Mouse (Mus musculus) layer of hippocampus, adult 8-10 months (tissue): Measurements from ENCODE around the gene Ncbp1. TPM values are rescaled to one million over a fixed set of nuclear protein-coding genes. Genes with fewer than 3 reads are reported as not detected.
"Not testable (repeated sequence)": the region's sequence is repeated elsewhere in the genome, so short reads cannot be mapped to it uniquely, and the experiment has no call there.

Experiments used
- DNase-seq, 2 experiments: peaks; one replicate each; pipeline ENCODE4 v3.0.0; 2022; ENCODE audit warnings: low spot score in 2 of 2
- total RNA-seq, 4 experiments: library from RNA; stranded (reverse); gene quantifications; 2 replicates each; pipeline ENCODE4 v1.2.4; 2022

The Ncbp1 gene
- total RNA-seq, 4 experiments from 2014 or later, result 46.8 to 57.7 (median 53.6) TPM

DNA sequence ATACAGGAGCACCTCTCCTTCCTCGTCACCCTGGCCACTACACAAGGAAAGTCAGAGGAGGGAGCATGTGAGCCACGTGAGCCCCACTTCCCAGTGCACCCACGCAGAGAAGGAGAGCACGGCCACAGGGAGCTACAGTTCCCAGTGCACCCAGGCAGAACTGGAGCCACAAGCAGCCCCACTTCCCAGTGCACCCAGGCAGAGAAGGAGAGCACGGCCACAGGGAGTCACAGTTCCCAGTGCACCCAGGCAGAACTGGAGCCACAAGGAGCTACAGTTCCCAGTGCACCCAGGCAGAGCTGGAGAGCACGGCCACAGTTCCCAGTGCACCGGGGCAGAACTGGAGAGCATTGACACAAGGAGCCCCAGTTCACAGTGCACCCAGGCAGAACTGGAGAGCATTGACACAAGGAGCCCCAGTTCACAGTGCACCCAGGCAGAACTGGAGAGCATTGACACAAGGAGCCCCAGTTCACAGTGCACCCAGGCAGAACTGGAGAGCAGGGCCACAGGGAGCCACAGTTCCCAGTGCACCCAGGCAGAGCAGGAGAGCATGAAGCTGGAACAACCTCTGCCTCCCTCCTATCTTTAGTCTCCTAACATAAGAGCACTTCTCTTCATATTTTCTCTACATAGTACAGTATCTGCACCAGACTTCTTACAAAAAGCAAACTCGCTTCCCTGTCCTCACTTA lies 9.0 kb upstream of the Ncbp1 start:
- DNase-seq, result no peak

DNA sequence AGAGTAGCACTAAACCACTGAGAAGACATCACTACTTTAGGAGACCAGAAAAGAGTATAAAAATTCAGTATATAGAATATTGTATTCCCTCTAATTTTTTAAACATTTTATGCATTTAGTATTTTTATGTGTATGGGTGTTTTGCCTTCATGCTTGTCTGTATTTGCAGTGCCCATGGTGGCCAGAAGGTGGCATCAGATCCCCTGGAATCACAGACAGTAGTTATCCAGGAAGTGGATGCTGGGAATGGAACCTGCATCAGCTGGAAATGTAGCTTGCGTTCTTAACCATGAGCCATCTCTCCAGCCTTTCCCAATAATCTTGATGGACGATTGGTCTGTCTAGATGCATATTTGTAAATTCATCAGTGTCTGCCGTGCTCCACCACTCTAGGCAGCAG lies 8.2 kb upstream of the Ncbp1 start:
- peak in 1 of 2 experiments; percentile 46 for DNase-seq

DNA sequence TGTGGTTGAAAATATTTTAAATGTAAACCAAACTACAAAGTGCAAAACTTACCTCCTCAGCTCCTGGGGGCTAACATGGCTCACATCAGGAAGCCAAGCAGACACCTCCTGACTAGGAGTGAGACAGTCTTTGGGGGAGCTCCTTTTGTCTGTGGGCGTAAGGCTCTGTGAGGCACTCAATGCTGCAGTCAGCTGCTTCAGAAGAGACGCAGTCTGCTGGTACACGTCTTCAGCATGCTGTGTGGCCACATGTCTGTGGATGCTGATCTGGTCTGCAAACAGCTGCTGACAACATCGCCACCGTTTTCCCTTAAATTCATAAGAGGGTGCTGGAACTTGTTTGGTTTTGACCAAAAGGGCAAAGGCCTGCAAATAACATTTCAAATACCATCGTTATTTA lies 6.6 kb upstream of the Ncbp1 start:
- DNase-seq, result no peak

DNA sequence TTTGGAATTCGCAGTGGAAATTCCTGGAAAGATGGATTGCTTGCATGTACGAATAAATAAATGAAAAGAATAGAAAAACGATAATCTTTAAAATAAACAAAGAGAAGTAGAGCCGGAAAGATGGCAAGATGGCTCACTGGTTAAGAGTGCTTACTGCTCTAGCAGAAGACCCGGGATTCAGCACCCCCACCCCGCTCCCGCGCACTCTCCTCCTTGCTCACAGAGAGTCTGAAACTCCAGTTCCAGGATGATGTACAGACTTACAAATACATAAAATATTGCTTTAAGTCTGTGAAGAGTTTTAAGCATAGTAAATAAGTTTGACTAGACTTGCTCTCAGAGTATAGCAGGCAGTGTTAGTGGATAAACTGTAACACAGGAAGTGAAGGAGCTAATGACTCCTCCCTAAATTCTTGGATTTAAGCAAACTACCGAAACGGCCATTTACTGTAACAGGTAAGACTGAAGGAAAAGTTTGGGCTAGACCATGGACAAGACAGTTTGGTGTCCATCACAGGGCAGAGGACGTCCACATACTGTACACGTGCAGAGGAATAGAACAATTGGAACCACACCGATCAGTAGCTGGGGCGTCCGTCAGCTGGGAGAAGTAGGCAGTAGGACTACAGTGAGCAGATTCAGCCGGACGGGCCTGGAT lies 655 bp upstream of the Ncbp1 start:
- DNase-seq, result no peak

DNA sequence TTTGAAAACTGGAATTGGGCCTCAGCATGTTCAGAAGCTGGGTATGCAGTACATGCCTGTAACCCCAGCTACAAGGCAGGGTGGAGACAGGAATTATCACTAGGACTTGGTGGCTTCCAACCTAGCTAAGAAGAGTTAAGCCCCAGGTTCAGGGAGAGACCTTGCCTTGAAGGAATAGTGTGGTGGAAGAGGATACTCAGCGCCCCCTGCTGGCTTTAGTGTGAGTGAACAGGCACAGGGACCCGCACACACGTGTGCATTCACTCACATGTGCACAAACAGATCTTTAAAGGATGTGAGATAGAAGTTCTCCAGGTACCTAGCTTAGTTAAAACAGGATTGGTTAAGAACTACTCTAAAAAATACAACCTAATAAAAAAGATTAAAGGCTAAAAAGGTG lies 5.9 kb downstream of the Ncbp1 start:
- DNase-seq, result no peak

DNA sequence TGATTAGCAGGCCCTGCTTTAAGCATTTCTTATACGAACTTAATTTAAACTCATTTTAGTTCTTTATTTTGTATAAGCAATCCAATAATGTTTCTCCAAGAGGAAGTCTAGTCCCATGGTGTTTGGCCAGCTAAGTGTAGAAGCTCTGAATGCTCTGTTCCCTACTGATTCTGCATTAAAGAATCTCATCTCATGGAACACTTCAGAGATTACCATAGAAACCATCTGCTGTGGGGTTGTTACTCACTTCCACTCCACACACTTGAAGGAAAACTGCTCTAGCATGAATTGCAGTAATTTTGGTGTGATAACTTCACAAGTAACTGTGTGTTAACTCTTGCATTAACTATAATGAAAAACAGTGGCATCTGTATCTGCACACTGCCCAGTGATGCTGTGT lies 8.5 kb downstream of the Ncbp1 start:
- no peak for DNase-seq

DNA sequence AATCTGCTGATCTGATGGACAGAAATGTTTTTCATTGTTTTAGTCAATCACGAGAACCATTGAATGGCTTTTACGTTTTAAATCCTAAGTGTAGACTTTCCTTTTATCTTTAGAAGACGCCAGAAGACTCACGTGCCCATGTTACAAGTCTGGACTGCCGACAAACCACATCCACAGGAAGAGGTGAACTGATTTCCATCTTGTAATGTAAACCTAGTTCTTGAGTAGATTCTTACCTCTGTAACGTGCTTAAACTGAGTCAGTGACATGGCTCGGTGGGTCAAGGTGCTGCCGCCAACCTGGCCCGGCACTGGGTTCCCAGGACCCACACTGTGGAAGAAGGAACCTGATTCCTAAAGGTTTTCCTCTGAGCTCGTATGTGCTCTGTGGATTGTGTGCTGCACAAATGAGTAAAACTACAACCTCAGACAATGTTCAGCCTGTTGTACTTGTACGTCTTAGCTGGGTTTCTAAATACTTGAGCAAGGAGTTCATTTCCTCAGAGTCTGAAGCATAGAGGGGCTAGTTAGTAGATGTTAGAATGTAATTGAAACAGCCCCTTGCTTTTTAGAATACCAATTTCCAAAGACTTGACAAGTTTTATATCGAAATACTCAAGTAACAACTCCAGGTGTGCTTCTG lies 13.6 kb downstream of the Ncbp1 start:
- DNase-seq, result no peak

DNA sequence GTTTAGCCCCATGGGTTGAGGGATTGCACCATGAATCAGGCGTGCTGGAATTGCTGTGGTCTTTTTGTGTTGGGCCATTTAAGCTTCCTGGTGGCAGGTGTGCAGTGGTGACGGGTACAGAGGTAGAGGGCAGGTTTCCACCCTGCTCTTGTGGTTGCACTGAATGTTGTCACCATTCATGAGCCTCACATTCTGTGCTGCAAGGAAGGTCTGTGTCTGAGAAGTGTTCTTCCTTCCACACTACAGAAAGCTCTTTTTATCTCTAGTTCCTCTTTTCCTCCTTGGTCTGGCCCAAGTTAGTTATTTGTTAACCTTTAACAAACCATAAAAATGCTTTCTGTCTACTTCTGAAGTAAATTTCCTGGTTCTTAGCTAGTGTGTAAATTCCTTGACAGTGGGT lies 25.6 kb downstream of the Ncbp1 start:
- DNase-seq, result no peak

DNA sequence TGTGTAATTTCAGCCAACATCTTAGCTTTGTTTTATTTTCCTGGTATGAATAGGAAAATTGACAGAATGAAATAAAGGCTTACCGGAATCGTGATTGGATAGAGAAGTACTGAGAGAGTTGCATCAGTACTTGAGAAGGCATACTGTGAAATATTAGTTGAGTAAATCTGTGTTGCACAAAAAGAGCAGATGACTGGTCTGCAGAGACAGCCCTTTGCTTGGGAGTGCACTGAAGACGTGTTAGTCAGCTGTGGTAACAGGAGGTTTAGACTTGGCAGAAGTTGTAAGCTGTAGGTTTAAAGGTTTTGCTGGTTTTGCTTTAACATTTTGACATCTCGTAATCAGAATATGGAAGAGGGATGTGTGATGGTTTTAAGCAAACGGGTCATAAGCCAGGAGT lies 27.4 kb downstream of the Ncbp1 start:
- no peak for DNase-seq

DNA sequence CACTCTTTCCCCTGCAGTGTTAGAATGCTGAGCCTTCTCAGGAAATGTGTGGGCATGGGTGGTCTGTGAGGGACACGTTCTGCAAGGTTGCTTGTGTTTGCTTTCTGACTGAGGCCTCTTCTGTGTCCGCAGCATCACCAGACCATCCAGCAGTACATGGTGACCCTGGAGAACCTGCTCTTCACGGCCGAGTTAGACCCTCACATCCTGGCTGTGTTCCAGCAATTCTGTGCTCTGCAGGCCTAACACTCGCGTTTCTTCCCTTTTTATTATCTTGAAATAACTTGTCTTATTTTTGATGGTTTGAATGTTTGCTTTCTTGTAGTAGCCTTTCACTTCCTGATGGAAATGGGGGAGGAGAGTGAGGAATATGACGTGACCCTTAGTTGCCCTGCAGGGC lies 33.3 kb downstream of the Ncbp1 start:
- no peak for DNase-seq

DNA sequence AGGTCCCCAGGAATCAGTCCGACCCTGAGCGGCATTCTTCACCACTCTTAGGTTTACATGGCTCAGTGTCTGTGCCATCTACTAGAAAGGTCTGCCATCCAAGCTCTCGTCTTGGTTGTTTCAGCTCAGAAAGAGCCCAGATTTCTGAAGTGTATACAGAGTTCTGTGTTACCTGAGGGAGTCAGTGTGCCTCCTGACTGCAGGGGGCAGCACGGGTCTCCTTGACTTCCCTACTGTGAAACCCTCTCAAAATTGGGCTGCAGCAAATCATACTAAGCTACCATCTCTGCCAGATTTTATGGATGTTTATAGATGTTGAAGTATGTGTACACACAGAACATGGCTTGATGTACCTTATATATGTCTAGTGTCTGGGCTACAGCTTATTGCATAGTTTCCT lies 37.9 kb downstream of the Ncbp1 start:
- no peak for DNase-seq

DNA sequence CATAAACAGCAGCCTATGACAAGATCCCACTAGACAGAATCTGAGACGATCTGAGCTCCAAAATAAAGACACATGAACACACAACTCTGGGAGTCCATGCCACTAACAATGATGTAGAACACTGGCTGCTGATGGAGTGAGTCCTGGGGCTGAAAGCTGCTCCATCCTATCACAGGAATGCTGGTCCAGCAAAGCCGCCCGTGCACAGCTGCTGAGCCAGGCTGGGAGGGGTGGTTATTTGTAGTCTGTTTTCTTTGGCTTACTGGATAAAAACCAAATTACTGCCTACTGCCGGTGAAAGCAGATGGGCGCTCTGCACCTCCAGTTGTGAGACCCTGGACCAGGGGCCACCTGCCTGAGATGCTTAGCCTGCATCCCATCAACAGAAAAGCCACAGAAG lies 38.6 kb downstream of the Ncbp1 start:
- DNase-seq, result peak in 1 of 2 experiments; percentile 34

DNA sequence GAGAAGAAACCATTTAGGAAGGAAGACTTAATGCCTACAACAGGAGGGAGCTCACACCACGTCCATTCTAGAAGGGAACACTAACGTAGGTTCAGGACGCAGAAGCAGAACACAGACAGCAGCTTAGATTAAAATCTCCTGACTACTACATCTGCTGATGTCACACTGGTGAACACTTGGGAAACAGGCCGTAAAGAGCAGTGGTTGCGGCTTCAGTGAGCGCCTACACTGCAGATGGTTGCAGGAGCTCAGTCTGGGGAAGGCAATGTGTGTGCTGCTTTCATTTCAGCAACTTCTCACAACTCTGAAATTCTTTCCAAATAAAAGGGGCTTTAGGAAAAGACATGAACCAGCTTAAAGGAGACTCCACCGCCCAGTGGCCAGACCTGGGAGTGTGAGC lies 39.1 kb downstream of the Ncbp1 start:
- no peak for DNase-seq

DNA sequence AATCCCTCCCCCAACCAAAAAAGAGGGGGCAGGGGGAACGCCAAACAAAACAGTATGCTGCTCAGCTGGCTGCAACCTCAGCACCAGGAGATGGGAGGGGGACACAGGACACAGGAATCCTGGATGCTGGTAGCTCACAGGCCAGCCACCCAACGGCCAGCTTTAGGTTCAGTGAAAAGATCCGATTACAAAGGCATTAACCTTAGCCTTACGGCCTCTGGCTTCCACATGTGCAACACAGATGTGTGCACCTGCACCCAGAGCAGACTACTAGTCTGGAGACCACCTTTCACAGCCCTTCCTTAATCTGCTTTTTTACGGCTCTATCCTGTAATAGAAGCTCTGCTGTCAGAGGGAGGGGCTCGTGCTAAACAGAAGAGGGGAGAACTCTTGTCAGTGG lies 42.8 kb downstream of the Ncbp1 start:
- no peak for DNase-seq

DNA sequence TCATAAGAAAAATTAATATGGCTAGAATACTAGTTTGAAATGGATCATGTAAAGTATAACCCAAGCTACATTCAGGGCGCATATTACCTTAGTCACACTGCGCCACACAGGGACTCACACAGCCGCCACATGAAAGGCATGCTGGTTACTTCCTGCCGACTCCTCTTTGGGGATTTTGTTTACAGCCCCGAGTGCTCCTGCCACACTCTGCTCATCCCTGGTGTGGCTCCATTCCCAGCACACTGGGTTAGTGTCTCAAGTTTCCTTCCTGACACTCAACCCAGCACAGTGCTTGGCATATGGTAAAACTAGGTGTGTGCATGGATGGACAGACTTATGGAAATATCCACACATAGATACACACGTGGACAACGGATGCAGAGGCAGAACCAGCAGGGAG lies 43.8 kb downstream of the Ncbp1 start:
- no peak for DNase-seq

DNA sequence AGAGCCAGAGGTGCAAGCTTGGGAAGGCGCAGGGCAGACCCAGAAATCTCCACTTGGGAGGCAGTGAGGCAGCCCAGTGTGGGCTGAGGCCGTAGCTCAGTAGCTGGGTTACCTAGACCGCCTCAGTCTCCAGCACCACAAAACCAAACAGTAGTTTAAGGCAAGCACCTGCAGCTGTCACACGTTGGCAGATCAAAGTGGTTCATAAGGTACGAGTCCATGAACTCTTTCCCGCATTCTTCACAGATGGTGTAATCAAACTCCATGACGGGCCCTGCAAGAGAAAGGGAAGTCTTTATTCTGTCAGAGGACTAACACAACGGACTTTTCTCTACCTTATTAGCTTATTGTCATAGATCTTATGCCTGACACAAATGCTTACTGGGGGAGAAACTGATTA lies 47.0 kb downstream of the Ncbp1 start:
- DNase-seq, result no peak

DNA sequence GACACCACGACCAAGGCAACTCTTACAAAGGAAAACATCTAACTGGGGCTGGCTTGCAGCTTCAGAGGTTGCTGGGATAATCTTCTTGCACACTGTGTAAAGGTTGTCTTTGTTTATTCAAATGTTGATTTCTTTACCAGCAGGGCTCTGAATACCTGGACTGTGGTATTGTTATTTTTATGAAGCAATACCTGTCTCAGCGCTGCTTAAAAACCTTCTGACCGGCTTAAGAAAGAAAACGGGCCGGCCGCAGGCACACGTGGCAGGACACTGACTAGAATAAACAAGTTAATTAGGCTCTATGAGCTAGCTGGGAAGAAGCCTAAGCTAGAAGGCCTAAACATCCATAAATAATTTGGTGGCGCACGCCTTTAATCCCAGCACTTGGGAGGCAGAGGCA lies 47.5 kb downstream of the Ncbp1 start:
- DNase-seq, result no peak

DNA sequence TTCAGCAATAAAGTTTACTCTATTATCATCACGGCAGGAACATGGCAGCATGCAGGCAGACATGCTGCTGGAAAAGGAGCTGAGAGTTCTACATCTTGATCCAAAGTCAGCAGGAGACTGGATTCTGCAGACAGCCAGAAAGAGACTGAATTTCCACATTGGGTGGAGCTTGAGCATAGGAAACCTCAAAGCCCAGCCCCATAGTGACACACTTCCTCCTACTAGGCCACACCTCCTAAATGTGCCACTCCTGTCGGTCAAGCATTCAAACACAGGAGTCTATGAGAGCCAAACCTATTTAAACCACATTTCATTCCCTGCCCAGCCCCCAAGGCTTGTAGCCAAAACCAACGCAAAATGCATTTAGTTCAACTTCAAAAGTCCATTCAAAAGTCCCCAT lies 48.1 kb downstream of the Ncbp1 start:
- no peak for DNase-seq

DNA sequence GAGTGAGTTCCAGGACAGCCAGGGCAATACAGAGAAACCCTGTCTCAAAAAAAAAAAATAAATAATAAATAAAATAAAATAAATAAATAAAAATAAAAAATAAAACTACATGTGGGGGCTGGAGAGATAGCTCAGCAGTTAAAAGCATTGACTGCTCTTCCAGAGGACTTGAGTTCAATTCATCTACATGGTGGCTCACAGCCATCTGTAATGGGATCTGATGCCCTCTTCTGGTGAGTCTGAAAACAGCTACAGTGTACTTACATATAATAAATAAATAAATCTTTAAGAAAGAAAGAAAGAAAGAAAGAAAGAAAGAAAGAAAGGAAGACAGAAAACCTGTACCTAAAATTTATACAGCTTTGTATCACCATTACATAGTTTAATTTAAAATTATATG lies 53.6 kb downstream of the Ncbp1 start:
- DNase-seq, result not testable (repeated sequence)

DNA sequence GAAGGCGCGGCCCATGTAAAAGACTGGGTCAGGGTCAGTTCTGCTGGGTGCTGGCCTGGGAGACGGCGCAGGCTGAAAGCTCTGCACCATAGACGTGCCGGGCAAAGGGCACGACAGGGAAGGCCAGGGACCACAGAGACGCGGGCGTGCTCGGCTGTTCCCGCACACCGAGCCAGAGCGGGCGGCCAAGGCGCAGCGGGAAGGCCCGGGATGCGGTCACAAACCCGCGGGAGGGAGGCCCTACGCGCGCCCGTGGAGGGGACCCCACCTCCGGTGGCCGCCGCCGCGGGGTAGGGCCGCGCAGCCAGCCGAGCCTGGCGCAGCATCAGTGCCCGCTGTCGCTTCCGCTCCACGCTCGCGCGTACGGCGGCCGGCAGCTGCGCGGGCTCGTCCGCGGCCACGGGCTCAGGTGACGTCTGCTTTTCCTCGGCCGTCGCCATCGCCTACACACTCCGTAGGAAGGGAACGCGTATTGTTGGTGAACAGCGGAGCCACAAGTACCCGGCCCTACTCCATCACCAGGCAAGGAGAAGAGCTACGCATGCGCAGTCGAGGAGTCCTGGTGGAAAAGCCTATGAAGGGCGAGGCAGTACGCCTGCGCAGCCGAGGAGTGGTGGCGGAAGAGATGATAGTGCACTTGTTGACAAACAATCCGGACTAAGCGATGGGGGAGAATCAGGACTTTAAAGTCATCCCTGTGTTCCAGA lies 57.5 kb downstream of the Ncbp1 start, which contains the start of gene Xpa:
TSS of gene Xpa (minus strand) at position 531 of the 707 bp plus-strand sequence.
- DNase-seq, result peak; percentile 96

DNA sequence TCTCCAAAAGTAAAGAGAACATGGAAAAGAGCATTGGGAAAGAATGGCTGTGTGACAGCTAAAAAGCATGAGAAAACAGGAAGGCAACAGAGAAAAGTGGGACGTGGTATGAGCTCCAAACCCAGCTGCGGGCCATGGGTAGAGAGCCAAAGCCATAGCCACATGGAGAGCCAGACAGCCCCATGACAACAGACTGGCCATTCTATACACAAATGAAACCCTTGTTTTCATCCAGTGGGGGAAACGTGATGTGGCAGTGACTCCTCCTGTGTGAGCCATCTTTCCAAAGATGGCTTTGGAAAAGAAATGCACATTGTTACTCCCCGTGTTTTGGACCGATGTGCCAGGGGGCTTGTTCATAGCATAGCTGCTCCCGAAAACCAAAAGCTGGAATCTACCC lies 58.1 kb downstream of the Ncbp1 start:
- peak in 1 of 2 experiments; percentile 60 for DNase-seq

DNA sequence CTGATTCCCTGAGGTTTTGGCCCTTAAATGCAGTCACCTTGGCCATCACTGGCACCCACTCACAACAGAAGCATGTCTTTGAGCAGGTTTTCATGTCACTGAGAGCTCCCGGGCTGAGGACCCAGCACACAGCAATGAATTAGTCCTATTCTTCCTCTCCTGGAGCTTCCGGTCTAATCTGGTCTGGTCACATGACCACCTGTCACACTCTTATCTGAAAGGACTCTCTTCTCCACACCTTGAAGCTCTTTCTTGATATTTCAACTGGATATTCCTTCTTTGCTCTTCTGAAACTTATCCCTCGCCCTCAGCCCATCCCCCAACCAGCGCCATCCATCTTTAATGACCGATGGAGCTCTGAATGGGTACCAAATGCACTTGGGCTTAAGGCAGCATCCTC lies 59.7 kb downstream of the Ncbp1 start:
- no peak for DNase-seq
